Mouse (Mus musculus): ENCODE data around the gene Kif9.

Gene Kif9

GRCm38 (mm10) chr9:110476124-110477091 lies at the start of gene Kif9, which contains the start of gene Klhl18:
Gene Kif9, plus strand, starts transcription at chr9:110476958.
Gene Klhl18, minus strand, starts transcription at chr9:110476694.
- DNase-seq (ENCODE audit: low read depth, low spot score): peak; percentile 96

DNA sequence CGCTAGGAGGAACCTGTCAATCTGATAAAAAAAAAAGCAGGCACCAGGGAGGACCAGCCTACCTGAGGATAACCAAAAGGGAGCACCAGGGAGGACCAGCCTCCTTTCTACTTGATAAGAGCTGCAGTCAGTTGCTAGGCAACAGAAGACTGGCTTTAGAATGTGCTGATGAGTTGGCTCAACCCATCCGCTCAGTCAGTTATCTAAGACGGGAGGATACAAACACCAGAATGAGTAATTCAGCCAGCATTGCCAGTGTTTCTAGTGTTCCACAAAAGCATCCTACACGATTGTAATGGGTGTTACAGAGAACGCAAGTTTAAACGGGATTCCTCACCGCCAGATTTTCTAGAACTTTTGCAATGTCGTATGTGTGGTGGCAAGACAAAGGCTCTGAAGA lies 45.5 kb upstream of the Kif9 start:
- DNase-seq (ENCODE audit: low read depth, low spot score): no peak

DNA sequence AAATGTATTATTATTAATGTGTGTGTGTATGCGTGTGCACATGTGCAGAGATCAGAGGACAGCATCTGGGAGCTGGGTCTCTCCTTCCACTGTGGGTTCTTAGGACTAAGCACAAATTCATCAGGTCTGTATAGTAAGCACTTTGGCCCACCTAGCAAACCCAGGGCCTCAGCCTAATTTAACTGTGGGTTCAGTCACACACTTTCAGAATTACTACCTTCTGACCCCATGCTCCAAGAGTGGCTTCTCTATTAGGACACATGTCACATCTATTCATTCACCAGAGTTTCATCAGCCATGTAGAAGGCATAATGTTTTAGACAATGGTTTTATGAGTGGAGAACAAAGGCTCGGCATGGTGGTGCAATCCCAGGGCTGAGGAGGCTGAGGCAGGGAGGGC lies 43.7 kb upstream of the Kif9 start:
- DNase-seq (ENCODE audit: low read depth, low spot score): no peak

DNA sequence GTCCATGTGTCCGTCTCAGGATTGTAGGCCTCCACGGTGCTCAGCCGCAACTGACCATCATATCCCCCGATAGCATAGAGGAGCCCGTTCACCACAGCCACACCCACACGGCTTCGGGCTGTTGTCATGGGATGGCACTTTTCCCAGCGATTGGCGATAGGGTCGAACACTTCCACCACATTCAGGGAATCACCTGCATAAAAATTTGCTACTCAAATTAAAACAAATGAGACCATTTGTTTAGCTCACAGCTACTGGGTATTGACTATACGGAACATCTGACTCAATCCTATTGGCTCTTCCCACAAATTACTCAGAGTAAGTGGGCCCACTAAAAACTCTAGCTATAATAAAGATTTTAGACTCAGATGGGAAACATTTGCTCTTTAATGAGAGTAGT lies 40.7 kb upstream of the Kif9 start:
- DNase-seq (ENCODE audit: low read depth, low spot score): no peak

GRCm38 (mm10) chr9:110440049-110440448 lies 36.7 kb upstream of the Kif9 start:
- DNase-seq (ENCODE audit: low read depth, low spot score): no peak

DNA sequence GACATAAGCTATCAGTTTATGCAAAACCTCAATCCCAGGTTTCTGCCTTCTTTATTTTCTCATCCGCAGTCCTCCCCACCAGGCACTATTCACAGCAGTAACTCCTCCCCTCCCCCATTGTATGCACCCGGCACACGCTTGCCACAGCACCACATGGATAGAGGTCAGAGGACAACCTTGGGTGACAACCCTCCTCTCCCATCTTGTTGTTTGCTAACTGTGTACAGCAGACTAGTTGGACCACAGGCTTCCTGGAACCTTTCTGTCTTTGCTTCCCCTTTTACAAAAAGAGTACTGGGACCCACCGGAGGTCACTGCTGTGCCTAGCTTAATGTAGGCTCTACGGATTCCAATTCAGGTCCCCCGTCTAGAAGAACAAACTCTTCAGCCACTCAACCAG lies 36.2 kb upstream of the Kif9 start:
- no peak for DNase-seq (ENCODE audit: low read depth, low spot score)

GRCm38 (mm10) chr9:110448356-110448755 lies 28.4 kb upstream of the Kif9 start:
- DNase-seq (ENCODE audit: low read depth, low spot score): no peak

DNA sequence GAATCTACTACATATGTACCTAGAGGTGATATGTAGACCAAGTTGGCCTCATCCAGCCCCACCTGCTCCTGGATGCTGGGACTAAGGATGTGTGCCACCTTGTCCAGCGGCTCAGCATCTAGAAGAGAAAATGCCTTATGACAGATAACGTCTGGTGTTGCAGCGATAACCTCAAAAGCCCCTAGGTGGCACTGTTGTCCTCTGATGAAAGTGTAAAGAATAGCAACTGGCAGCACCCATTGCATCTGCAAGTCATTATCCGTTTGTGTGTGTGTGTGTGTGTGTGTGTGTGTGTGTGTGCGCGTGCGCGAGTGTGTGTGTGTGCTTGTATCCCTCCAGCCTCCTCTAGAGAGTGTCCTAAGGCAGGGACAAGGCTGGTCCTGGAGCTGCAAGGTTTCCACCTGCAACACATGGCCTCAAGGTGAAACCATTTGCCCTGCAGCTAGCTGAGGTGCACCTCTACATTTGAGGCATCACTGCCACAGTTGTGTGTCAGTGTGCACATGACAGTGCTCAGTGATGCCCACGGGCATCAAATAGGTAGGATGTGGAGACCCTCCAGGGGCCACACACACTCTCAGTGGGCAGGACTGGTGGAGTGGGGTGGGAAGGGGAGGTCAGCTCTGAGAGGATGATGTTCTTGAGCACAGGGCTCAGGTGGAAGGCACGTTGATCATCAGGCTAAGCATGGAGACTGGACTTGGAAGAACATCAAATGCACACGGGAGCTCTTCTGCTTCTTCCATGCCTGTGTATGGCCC lies 27.7 kb upstream of the Kif9 start:
- DNase-seq (ENCODE audit: low read depth, low spot score): peak; percentile 95

DNA sequence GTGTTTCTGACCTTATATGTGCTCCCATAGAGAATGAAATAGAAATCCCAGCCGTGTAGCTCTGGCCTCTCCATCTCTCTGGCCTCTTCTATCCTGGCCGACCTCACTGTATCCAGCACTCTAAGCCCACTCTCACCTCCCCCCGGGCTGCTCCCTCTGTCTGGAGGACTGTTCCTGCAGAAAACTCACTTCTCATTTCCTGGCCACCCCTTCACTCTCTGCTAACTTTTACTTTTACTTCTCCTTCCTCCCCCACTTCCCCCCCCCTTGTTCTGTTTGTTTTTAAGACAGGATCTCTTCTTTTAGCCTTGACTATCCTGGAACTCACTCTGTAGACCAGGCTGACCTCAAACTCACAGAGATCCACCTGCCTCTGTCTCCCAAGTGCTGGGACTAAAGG lies 24.2 kb upstream of the Kif9 start:
- DNase-seq (ENCODE audit: low read depth, low spot score): no peak

GRCm38 (mm10) chr9:110457926-110458325 lies 18.8 kb upstream of the Kif9 start:
- DNase-seq (ENCODE audit: low read depth, low spot score): no peak

GRCm38 (mm10) chr9:110459145-110459727 lies 17.5 kb upstream of the Kif9 start:
- DNase-seq (ENCODE audit: low read depth, low spot score): no peak

- DNase-seq (ENCODE audit: low read depth, low spot score): no peak
These were observed 15.6 kb upstream of the Kif9 start for GRCm38 (mm10) chr9:110460884-110461815.

DNA sequence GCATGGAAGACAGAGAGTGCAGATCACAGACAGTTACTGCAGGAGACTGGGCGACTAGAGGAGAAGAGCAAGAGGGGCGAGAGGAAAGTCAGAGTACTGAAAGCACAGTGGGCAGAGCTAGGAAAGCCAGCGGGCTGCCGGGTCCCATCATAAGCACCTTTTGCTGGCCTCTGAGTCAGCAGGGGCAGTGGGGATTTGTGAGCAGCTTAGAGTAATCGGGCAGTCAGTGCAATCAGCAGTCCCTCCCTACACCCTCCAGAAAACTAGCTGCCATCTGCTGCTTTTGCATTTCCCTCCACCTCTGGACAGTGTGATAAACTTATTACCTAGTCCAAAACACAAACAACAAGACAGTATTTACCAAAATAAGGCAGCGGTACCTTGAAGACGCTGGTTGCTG lies 14.4 kb upstream of the Kif9 start:
- DNase-seq (ENCODE audit: low read depth, low spot score): no peak

GRCm38 (mm10) chr9:110463983-110464591 lies 12.7 kb upstream of the Kif9 start:
- no peak for DNase-seq (ENCODE audit: low read depth, low spot score)

- DNase-seq (ENCODE audit: low read depth, low spot score): no peak
These were observed 11.4 kb upstream of the Kif9 start for GRCm38 (mm10) chr9:110465336-110465735.

DNA sequence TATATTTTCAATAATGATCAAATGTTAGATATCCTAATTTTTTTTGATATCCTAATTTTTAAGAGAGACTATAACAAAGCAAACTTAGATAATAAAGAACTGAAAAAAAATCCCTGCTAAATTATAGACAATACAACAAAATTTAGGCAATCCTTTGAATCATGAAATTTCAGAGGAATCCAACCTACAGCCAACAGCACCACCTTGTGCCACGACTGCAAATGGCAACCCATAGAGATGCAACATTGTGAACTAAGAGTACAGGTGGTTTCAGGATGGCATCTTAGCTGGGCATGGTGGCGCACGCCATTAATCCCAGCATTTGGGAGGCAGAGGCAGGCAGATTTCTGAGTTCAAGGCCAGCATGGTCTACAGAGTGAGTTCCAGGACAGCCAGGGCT lies 10.6 kb upstream of the Kif9 start:
- peak; percentile 37 for DNase-seq (ENCODE audit: low read depth, low spot score)

DNA sequence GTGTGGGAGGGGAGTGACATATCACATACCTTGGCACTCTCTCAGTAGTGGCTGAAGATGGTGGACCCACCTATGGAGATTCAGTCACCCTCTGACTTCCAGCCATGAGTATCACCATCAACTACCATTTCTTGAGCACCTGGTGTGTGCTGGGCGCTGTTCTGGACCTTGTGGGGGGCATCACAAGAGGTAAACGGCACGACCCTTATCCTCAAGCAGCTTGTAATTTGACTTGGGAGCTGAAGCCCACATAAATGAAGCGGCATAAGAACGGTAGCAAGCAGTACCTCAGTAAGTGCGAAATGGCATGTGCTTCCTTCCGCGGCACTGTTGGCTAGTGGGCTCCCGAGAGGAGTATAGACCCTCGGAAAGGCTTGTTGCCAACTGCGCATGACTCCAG lies 1.2 kb downstream of the Kif9 start:
- no peak for DNase-seq (ENCODE audit: low read depth, low spot score)

DNA sequence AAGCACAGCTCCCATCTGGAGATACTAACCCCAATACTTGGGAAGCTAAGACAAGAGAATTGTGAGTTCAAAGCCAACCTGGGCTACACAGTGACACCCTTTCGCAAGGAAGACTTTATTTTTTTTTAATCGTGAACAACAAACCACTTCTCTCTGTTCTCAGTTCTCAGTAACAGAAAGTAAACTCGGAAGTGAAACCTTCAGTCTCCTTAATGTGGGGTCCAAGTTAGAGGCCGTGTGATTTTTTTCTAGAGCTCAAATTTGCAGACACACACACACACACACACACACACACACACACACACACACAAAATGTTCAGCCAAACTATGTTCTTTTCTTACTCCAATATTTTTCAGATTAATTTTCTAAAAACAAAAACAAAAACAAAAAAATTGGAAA lies 1.9 kb downstream of the Kif9 start:
- no peak for DNase-seq (ENCODE audit: low read depth, low spot score)

DNA sequence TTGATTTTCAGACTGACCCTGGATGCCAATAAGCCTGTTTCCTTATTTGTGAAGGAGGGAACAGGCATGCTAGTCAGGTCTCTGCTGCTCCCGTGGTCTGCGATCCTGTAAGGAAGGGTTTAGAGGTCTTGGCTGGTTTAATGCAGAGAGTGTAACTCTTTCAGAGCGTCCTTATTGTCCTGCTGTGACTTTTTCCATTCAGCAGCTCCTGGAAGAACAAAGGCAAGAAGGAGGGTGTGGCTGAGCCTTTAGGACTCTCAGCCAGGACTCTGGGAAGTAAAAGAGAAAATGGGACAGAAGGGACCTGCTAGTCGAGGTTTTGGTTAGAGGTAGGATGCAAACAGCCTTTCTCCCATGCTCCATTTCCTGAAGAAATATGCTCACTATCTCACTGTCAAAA lies 12.1 kb downstream of the Kif9 start:
- no peak for DNase-seq (ENCODE audit: low read depth, low spot score)

GRCm38 (mm10) chr9:110490913-110491312 lies 14.2 kb downstream of the Kif9 start:
- peak; percentile 25 for DNase-seq (ENCODE audit: low read depth, low spot score)

- no peak for DNase-seq (ENCODE audit: low read depth, low spot score)
These were observed 49.0 kb downstream of the Kif9 start for GRCm38 (mm10) chr9:110525737-110526136.

Data from 3T3-L1 (cell line).